Mouse (Mus musculus): Measurements from ENCODE around the gene Celf1. TPM values are rescaled to one million over a fixed set of nuclear protein-coding genes. Genes with fewer than 3 reads are reported as not detected.
A peak's percentile ranks its signal among the peaks of the same experiment; 100 is the strongest.

Celf1 gene
- polyA plus RNA-seq, 1 experiment = 34.8 TPM

DNA sequence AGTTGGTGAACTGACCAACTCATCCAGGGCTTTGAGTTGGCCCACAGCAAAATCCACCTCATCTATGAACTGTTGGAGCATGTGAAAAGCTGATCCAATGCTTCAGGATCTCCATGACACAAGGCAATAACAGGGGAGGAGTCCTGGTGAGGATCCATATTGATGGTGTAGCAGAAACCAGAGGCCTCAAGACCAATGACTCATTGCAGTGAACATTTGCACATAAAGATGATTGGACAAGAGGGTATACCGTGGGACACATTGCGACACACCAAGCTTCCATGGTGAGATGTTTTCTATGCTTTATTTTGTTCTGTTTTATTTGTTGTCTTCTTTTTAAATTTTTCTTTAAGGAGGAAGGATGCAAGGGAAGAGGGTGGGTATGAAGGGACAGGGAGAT, 17.5 kb upstream of the Celf1 start:
- WGBS = 65% methylated on average over 2 of the region's 2 CpGs
- no peaks in the 10 kb centered on the region; the same call in 1 of the 2 replicates for H3K4me1 ChIP-seq (ENCODE audit: control insufficient read depth, insufficient read depth, low read length)
- TF ChIP-seq POLR2A (IDR thresholded peaks at IDR 0.05; ENCODE audit: borderline replicate concordance, control insufficient read depth, low read depth, low read length) (no peak), CTCF (IDR thresholded peaks at IDR 0.05; ENCODE audit: control insufficient read depth, insufficient read depth, low read length) (no peak)
- no peak overlapping the region for H3K4me3 ChIP-seq (replicated peaks; ENCODE audit: control insufficient read depth, low read depth, low read length)
- no peak overlapping the region for H3K27ac ChIP-seq (ENCODE audit: control insufficient read depth, insufficient read depth, low read depth, low read length, poor library complexity)

DNA sequence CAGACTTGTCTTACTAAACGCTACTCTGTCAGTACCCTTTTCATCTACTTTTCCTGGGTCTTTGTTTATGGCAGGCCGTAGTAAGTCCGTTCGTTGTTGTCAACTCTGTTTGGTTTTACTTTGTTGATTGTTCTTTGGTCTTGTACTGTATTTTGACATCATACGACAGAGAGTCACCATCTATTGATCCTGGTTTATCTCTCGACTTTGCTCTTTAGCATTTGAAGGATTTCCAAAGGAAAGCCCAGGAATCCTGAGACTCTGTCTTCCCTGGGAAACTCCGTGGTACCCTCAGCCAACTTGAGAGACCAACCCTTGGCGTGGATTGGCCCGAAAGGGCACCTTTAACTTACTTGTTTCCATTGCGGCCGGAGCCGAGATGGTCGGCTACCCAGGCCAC, 11.6 kb upstream of the Celf1 start:
- Histone ChIP-seq H3K27ac (ENCODE audit: control insufficient read depth, insufficient read depth, low read depth, low read length, poor library complexity) (no peak overlapping the region), H3K4me3 (replicated peaks; ENCODE audit: control insufficient read depth, low read depth, low read length) (no peak overlapping the region), H3K4me1 (ENCODE audit: control insufficient read depth, insufficient read depth, low read length) (no peaks in the 10 kb centered on the region)
- TF ChIP-seq CTCF (IDR thresholded peaks at IDR 0.05; ENCODE audit: control insufficient read depth, insufficient read depth, low read length) (no peak), POLR2A (IDR thresholded peaks at IDR 0.05; ENCODE audit: borderline replicate concordance, control insufficient read depth, low read depth, low read length) (no peak)
- 89% methylated on average over 13 of the region's 13 CpGs for WGBS

DNA sequence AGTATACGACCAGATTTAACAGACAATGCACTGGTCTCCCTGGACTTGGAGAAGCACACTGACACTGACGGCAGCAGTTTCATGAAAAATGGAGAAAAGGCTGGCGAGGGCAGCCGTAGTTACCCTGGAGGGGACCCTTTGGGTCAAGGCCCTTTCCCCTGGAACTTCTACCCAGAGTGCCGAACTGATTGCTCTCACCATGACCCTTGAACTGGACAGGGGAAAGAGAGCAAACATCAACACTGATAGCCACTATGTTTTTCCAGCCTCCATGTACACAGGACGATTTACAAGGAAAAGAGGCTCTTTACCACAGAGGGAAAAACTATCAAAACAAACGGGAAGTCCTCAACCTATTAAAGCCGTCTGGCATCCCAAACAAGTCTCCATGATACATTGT, 8.4 kb upstream of the Celf1 start:
- Histone ChIP-seq H3K27ac (ENCODE audit: control insufficient read depth, insufficient read depth, low read depth, low read length, poor library complexity) (no peak overlapping the region), H3K4me3 (replicated peaks; ENCODE audit: control insufficient read depth, low read depth, low read length) (no peak overlapping the region), H3K4me1 (ENCODE audit: control insufficient read depth, insufficient read depth, low read length) (no peaks in the 10 kb centered on the region)
- TF ChIP-seq POLR2A (IDR thresholded peaks at IDR 0.05; ENCODE audit: borderline replicate concordance, control insufficient read depth, low read depth, low read length) = no peak
- TF ChIP-seq CTCF (IDR thresholded peaks at IDR 0.05; ENCODE audit: control insufficient read depth, insufficient read depth, low read length) = no peak
- WGBS = 80% methylated on average over 8 of the region's 8 CpGs

DNA sequence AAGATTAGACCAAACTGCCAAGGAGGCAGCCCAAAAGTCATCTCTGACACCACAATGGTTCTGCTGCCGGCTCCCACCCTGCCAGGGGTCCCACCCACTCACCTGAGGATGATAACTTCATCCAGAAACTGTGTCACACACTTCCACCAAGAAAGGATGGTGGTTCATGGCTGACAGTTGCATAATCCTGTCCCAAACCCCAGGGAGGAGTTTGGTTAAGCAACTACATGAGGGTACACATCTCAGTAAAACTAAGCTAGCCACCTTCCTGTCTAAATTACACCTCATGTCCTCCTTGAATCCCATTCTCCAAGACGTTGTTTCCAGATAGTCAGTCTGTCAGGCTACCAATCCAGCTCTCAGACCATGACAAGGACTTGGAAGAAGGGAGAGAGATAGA, 7.9 kb upstream of the Celf1 start:
- TF ChIP-seq POLR2A (IDR thresholded peaks at IDR 0.05; ENCODE audit: borderline replicate concordance, control insufficient read depth, low read depth, low read length) (no peak), CTCF (IDR thresholded peaks at IDR 0.05; ENCODE audit: control insufficient read depth, insufficient read depth, low read length) (no peak)

DNA sequence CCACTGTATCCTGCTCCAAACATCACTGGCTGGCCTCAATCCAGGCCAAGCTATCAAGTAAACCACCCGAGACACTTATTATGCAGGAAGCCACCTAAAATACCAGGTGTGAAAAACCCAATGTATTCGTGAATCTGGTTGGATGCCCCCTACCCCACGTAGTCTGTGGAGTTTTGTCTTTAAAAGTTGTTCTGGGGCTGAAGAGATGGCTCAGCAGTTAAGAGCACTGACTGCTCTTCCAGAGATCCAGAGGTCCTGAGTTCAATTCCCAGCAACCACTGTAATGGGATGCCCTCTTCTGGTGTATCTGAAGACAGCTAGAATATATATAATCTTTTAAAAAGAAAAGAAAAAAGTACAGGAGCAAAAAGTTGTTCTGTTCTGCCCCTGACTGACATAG, 1.8 kb upstream of the Celf1 start:
- no peak overlapping the region for H3K4me3 ChIP-seq (replicated peaks; ENCODE audit: control insufficient read depth, low read depth, low read length)
- TF ChIP-seq CTCF (IDR thresholded peaks at IDR 0.05; ENCODE audit: control insufficient read depth, insufficient read depth, low read length) = no peak
- no peak for TF ChIP-seq POLR2A (IDR thresholded peaks at IDR 0.05; ENCODE audit: borderline replicate concordance, control insufficient read depth, low read depth, low read length)
- WGBS = 75% methylated on average over 3 of the region's 3 CpGs
- no peak overlapping the region for H3K27ac ChIP-seq (ENCODE audit: control insufficient read depth, insufficient read depth, low read depth, low read length, poor library complexity)
- no peaks in the 10 kb centered on the region for H3K4me1 ChIP-seq (ENCODE audit: control insufficient read depth, insufficient read depth, low read length)

More for the DNA sequence above, 7.9 kb upstream of the Celf1 start:
- 51% methylated on average over 2 of the region's 2 CpGs for WGBS
- Histone ChIP-seq H3K4me3 (replicated peaks; ENCODE audit: control insufficient read depth, low read depth, low read length) (no peak overlapping the region), H3K27ac (ENCODE audit: control insufficient read depth, insufficient read depth, low read depth, low read length, poor library complexity) (no peak overlapping the region), H3K4me1 (ENCODE audit: control insufficient read depth, insufficient read depth, low read length) (no peaks in the 10 kb centered on the region)

DNA sequence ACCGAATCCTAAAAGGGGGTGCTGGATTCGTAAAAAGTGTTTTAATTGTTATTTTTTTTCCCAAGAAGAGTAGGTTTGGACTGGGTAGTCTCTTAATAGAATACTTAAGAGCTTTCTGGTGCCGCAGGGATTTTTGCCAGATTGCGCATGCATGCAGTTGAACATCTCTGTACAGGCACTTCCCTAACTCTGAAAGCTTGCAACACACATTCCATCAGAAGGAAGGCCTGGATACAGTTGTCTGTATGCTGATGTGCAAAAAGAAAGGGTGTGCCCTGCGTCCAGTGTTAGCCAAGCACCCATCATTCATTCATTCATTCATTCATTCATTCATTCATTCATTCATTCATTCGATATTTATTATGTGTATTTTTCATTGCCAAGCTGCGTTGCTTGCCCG, 432 bp upstream of the Celf1 start:
- WGBS = 30% methylated on average over 8 of the region's 8 CpGs
- Histone ChIP-seq H3K4me3 (replicated peaks; ENCODE audit: control insufficient read depth, low read depth, low read length) (peak overlapping the region; percentile 56), H3K27ac (ENCODE audit: control insufficient read depth, insufficient read depth, low read depth, low read length, poor library complexity) (no peak overlapping the region), H3K4me1 (ENCODE audit: control insufficient read depth, insufficient read depth, low read length) (no peaks in the 10 kb centered on the region)
- TF ChIP-seq CTCF (IDR thresholded peaks at IDR 0.05; ENCODE audit: control insufficient read depth, insufficient read depth, low read length) (no peak), POLR2A (IDR thresholded peaks at IDR 0.05; ENCODE audit: borderline replicate concordance, control insufficient read depth, low read depth, low read length) (no peak)

DNA sequence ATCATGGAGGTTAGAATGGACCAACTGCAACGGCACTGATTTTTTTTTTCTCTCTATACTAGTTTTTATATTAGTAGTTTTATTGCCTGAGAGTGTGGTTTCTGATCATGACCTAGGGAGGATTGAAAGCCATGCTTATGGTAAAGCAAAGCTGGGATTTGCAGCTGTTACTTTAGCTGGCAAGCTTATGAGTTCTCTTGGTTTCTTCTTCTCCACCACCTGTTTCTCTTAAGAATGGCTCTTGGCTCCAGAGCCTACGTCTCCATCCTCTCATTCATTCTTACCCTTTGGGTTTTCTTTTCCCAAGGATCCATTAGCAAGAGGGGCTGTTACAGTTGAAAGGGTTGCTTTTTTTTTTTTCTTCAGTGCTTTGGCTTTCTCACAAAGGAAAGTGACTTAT, 1.6 kb downstream of the Celf1 start:
- Histone ChIP-seq H3K4me1 (ENCODE audit: control insufficient read depth, insufficient read depth, low read length) (no peaks in the 10 kb centered on the region), H3K27ac (ENCODE audit: control insufficient read depth, insufficient read depth, low read depth, low read length, poor library complexity) (no peak overlapping the region), H3K4me3 (replicated peaks; ENCODE audit: control insufficient read depth, low read depth, low read length) (no peak overlapping the region)
- 73% methylated on average over 2 of the region's 2 CpGs for WGBS
- no peak for TF ChIP-seq POLR2A (IDR thresholded peaks at IDR 0.05; ENCODE audit: borderline replicate concordance, control insufficient read depth, low read depth, low read length)
- no peak for TF ChIP-seq CTCF (IDR thresholded peaks at IDR 0.05; ENCODE audit: control insufficient read depth, insufficient read depth, low read length)

DNA sequence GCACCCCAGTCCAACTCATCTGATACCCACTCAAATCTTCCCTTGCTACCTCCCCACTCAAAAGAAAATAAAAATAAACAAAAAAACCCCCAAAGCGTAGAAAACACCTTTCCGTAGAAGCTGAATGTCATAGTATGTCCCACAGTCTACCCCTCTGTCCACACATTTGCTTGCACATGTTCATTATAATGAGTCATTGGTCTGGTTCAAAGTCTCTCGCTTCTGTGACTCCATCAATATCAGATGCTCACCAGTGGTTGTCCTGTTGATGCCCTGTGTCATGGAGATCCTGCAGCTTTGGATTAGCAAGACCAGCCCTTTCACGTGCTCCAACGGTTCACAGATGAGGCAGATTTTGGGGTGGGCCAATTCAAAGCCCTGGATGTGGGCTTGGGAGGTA, 10.0 kb downstream of the Celf1 start:
- WGBS = 87% methylated on average over 5 of the region's 5 CpGs
- Histone ChIP-seq H3K4me3 (replicated peaks; ENCODE audit: control insufficient read depth, low read depth, low read length) (no peak overlapping the region), H3K27ac (ENCODE audit: control insufficient read depth, insufficient read depth, low read depth, low read length, poor library complexity) (no peak overlapping the region), H3K4me1 (ENCODE audit: control insufficient read depth, insufficient read depth, low read length) (peaks cover 3% of the 10 kb centered on the region)
- TF ChIP-seq CTCF (IDR thresholded peaks at IDR 0.05; ENCODE audit: control insufficient read depth, insufficient read depth, low read length) = no peak
- TF ChIP-seq POLR2A (IDR thresholded peaks at IDR 0.05; ENCODE audit: borderline replicate concordance, control insufficient read depth, low read depth, low read length) = no peak

DNA sequence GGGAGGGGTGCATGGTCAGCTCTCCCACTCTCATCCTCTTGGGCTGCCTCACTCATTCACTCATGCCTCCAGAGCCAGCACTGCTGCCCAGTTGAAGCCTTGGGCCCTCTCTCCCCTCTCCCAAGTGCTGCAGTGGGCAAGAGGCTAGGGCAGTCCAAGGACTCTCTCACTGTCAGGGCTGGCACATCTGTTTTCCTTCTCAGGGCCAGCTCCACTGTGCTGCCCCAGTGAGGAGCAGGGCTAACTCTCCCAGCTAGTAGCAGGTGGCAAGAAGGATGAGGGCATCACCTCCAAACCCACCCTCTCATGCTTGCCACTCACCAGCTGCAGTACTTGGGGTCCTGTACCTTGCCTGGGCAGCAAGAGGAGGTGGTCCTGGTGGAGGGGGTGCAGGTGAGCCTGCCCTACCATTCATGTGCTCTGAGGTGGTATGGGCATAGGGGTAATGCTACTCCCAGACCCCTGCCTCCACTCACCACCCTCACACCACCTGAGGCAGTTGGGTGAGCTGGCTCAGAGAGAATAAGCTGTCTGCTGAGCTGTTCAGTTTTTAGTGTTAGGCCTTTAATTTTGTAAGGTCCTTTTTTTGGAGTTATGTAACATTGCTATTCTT, 10.5 kb downstream of the Celf1 start:
- peak overlapping the region; percentile 58 for H3K27ac ChIP-seq (ENCODE audit: control insufficient read depth, insufficient read depth, low read depth, low read length, poor library complexity)
- peaks cover 3% of the 10 kb centered on the region for H3K4me1 ChIP-seq (ENCODE audit: control insufficient read depth, insufficient read depth, low read length)
- no peak overlapping the region for H3K4me3 ChIP-seq (replicated peaks; ENCODE audit: control insufficient read depth, low read depth, low read length)
- TF ChIP-seq CTCF (IDR thresholded peaks at IDR 0.05; ENCODE audit: control insufficient read depth, insufficient read depth, low read length) = no peak
- TF ChIP-seq POLR2A (IDR thresholded peaks at IDR 0.05; ENCODE audit: borderline replicate concordance, control insufficient read depth, low read depth, low read length) = 0 out of 2 replicates have a peak, but pooled peaks have one; percentile 14
